Mouse (Mus musculus): ENCODE results near the gene Mknk2.

DNA sequence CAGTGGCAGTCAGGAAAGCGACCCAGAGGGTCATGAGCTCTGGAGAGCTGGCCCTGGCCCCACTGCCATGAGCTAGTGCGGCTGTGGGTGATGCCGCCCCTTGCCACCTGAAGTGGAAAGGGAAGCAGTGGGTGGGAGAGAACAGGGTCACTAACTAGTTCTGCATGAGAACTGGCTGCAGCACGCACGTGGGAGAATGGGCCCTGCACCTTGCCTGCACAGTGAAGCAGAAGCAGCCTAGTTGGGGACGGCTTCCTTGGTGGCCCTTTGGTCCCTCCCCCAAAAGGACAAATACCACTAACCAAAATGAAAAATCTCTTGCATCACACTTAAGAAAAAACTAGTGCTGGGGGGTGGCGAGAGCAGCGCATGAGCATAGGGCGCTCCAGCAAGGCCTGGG is 20.7 kb upstream of the Mknk2 start:
- TF ChIP-seq CTCF (IDR thresholded peaks at IDR 0.05) (no peak), EP300 (IDR thresholded peaks at IDR 0.05) (no peak)

All from lung, postnatal 0 days (tissue).